Mouse (Mus musculus) left cerebral cortex, postnatal 36 days (tissue): ENCODE data around the gene Ccl25. TPM values are rescaled to one million over a fixed set of nuclear protein-coding genes. Genes with fewer than 3 reads are reported as not detected.
"Not testable (repeated sequence)": the region's sequence is repeated elsewhere in the genome, so short reads cannot be mapped to it uniquely, and the experiment has no call there.

ENCODE experiments used
- DNase-seq, 2 experiments: peaks; one replicate each; pipeline ENCODE4 v3.0.0; 2021 to 2022; ENCODE audit warnings: low spot score in 2 of 2, mixed read lengths in 1 of 2
- intact Hi-C: fragments of 180-260 bp; cut with DNase I; formaldehyde crosslinking; loops from one replicate; pipeline ENCODE4 v1.15.1; 2025
- total RNA-seq, 2 experiments: library from RNA; stranded (reverse); gene quantifications; 2 replicates each; pipeline ENCODE4 v1.2.3; 2021

Gene Ccl25
- total RNA-seq, 2 experiments from 2014 or later: 14.7 to 32.5 TPM

- no peak for DNase-seq
- intact Hi-C loops: loop anchor here (5.0 kb wide), 1 partner anchor 92 kb away; the partner anchor contains the start of genes Gm49320 and Map2k7
Measured at GRCm38 (mm10) chr8:4329000-4329399, 4.0 kb downstream of the Ccl25 start.

- intact Hi-C loops: no loop called here
Measured at GRCm38 (mm10) chr8:4333966-4334365, 9.0 kb downstream of the Ccl25 start.

GRCm38 (mm10) chr8:4335678-4336077 is 10.7 kb downstream of the Ccl25 start:
- DNase-seq: no peak
- intact Hi-C loops: no loop called here

More at GRCm38 (mm10) chr8:4333966-4334365, 9.0 kb downstream of the Ccl25 start:
- no peak for DNase-seq

GRCm38 (mm10) chr8:4340207-4340606 is 15.2 kb downstream of the Ccl25 start:
- intact Hi-C loops: no loop called here
- DNase-seq: no peak

- intact Hi-C loops: no loop called here
- no peak for DNase-seq
Measured at GRCm38 (mm10) chr8:4347661-4348060, 22.7 kb downstream of the Ccl25 start.

- intact Hi-C loops: no loop called here
- no peak for DNase-seq
Measured at GRCm38 (mm10) chr8:4348275-4348674, 23.3 kb downstream of the Ccl25 start.

- intact Hi-C loops: no loop called here
- DNase-seq: no peak
Measured at GRCm38 (mm10) chr8:4349335-4349734, 24.3 kb downstream of the Ccl25 start.

GRCm38 (mm10) chr8:4350618-4351017 is 25.6 kb downstream of the Ccl25 start:
- intact Hi-C loops: no loop called here
- DNase-seq: no peak

GRCm38 (mm10) chr8:4352562-4352961 is 27.6 kb downstream of the Ccl25 start:
- intact Hi-C loops, DNase-seq: not testable (repeated sequence)

GRCm38 (mm10) chr8:4353741-4354140 is 28.7 kb downstream of the Ccl25 start:
- intact Hi-C loops: no loop called here

GRCm38 (mm10) chr8:4354516-4354915 is 29.5 kb downstream of the Ccl25 start:
- intact Hi-C loops: no loop called here
- DNase-seq: no peak

More at GRCm38 (mm10) chr8:4353741-4354140, 28.7 kb downstream of the Ccl25 start:
- no peak for DNase-seq

GRCm38 (mm10) chr8:4355455-4355854 is 30.4 kb downstream of the Ccl25 start:
- no peak for DNase-seq
- intact Hi-C loops: no loop called here

- DNase-seq: no peak
- intact Hi-C loops: no loop called here
Measured at GRCm38 (mm10) chr8:4359362-4359761, 34.4 kb downstream of the Ccl25 start.

GRCm38 (mm10) chr8:4360922-4361321 is 35.9 kb downstream of the Ccl25 start:
- no peak for DNase-seq
- intact Hi-C loops: no loop called here

GRCm38 (mm10) chr8:4366189-4366588 is 41.2 kb downstream of the Ccl25 start:
- intact Hi-C loops: no loop called here
- no peak for DNase-seq

- intact Hi-C loops: no loop called here
- DNase-seq: peak in 1 of 2 experiments; percentile 19
Measured at GRCm38 (mm10) chr8:4367808-4368207, 42.8 kb downstream of the Ccl25 start.

GRCm38 (mm10) chr8:4368470-4368869 is 43.5 kb downstream of the Ccl25 start:
- DNase-seq: no peak
- intact Hi-C loops: no loop called here

GRCm38 (mm10) chr8:4370078-4370477 is 45.1 kb downstream of the Ccl25 start:
- intact Hi-C loops: no loop called here
- DNase-seq: no peak

- intact Hi-C loops: no loop called here
- DNase-seq: no peak
Measured at GRCm38 (mm10) chr8:4372657-4373056, 47.6 kb downstream of the Ccl25 start.

- intact Hi-C loops: no loop called here
- no peak for DNase-seq
Measured at GRCm38 (mm10) chr8:4401442-4401841, 76.4 kb downstream of the Ccl25 start.

- no peak for DNase-seq
- intact Hi-C loops: no loop called here
Measured at GRCm38 (mm10) chr8:4403960-4404879, 79.2 kb downstream of the Ccl25 start.
